Mouse (Mus musculus): ENCODE data around the gene Fbf1. TPM values are rescaled to one million over a fixed set of nuclear protein-coding genes. Genes with fewer than 3 reads are reported as not detected.

Fbf1 gene
- polyA plus RNA-seq (2015; fragmentation: Nextera tagmentation; extraction: Ambion mirVana), result 69.2 and 78.4 TPM in 2 replicates

- ATAC-seq (replicated peaks), result peak; percentile 97
- Histone ChIP-seq H3K9ac (peak within 1 kb of the TSS; percentile 80), H3K4me2 (peak within 1 kb of the TSS; percentile 74), H3K4me3 (peak within 1 kb of the TSS; percentile 85), H3K9me3 (no peaks in the 10 kb centered on the region), H3K27ac (peak within 1 kb of the TSS; percentile 95), H3K27me3 (replicated peaks) (no peaks in the 10 kb centered on the region), H3K36me3 (replicated peaks) (peaks cover 14% of the 10 kb centered on the region; the same call in 1 of the 2 replicates), H3K4me1 (peaks cover 23% of the 10 kb centered on the region)
- under 1% methylated on average over 40 of the region's 40 CpGs for WGBS
Observed at GRCm38 (mm10) chr11:116167884-116168439, at the start of gene Fbf1. Gene Fbf1 (minus strand): TSS chr11:116168166.

- H3K4me1 ChIP-seq, result peaks cover 14% of the 10 kb centered on the region
- no peak overlapping the region for H3K9ac ChIP-seq
- H3K27me3 ChIP-seq (replicated peaks), result peaks cover 12% of the 10 kb centered on the region
- no peaks in the 10 kb centered on the region for H3K9me3 ChIP-seq
- no peak overlapping the region for H3K4me3 ChIP-seq
- no peak overlapping the region for H3K4me2 ChIP-seq
- H3K36me3 ChIP-seq (replicated peaks), result no peaks in the 10 kb centered on the region
- WGBS, result 84% methylated on average over 11 of the region's 11 CpGs
- no peak overlapping the region for H3K27ac ChIP-seq
- no peak for ATAC-seq (replicated peaks)
Observed at GRCm38 (mm10) chr11:116216549-116216948, 48.6 kb upstream of the Fbf1 start.

GRCm38 (mm10) chr11:116215991-116216390 lies 48.0 kb upstream of the Fbf1 start:
- no peaks in the 10 kb centered on the region for H3K9me3 ChIP-seq
- H3K4me1 ChIP-seq, result peaks cover 14% of the 10 kb centered on the region
- 96% methylated on average over 6 of the region's 6 CpGs for WGBS
- no peaks in the 10 kb centered on the region for H3K36me3 ChIP-seq (replicated peaks)
- H3K27ac ChIP-seq, result no peak overlapping the region
- no peak overlapping the region for H3K4me2 ChIP-seq
- no peak for ATAC-seq (replicated peaks)
- H3K27me3 ChIP-seq (replicated peaks), result peaks cover 6% of the 10 kb centered on the region
- H3K9ac ChIP-seq, result no peak overlapping the region
- no peak overlapping the region for H3K4me3 ChIP-seq

- Histone ChIP-seq H3K4me2 (no peak overlapping the region), H3K9ac (no peak overlapping the region), H3K36me3 (replicated peaks) (no peaks in the 10 kb centered on the region), H3K9me3 (no peaks in the 10 kb centered on the region), H3K4me3 (no peak overlapping the region), H3K4me1 (peaks cover 14% of the 10 kb centered on the region), H3K27ac (no peak overlapping the region), H3K27me3 (replicated peaks) (no peaks in the 10 kb centered on the region; the same call in 1 of the 2 replicates)
- no peak for ATAC-seq (replicated peaks)
- 82% methylated on average over 7 of the region's 7 CpGs for WGBS
Observed at GRCm38 (mm10) chr11:116215181-116215580, 47.2 kb upstream of the Fbf1 start.

- ATAC-seq (replicated peaks), result no peak
- no peaks in the 10 kb centered on the region for H3K27me3 ChIP-seq (replicated peaks)
Observed at GRCm38 (mm10) chr11:116213877-116214510, 46.0 kb upstream of the Fbf1 start.

GRCm38 (mm10) chr11:116212847-116213246 lies 44.9 kb upstream of the Fbf1 start:
- 91% methylated on average over 6 of the region's 6 CpGs for WGBS
- Histone ChIP-seq H3K4me3 (no peak overlapping the region), H3K4me2 (no peak overlapping the region), H3K9me3 (no peaks in the 10 kb centered on the region), H3K4me1 (no peaks in the 10 kb centered on the region), H3K9ac (no peak overlapping the region), H3K27ac (no peak overlapping the region), H3K36me3 (replicated peaks) (no peaks in the 10 kb centered on the region), H3K27me3 (replicated peaks) (no peaks in the 10 kb centered on the region)
- no peak for ATAC-seq (replicated peaks)

More at GRCm38 (mm10) chr11:116213877-116214510, 46.0 kb upstream of the Fbf1 start:
- H3K4me3 ChIP-seq, result no peak overlapping the region
- H3K4me1 ChIP-seq, result peaks cover 8% of the 10 kb centered on the region; the same call in 1 of the 2 replicates
- WGBS, result 91% methylated on average over 13 of the region's 13 CpGs
- H3K36me3 ChIP-seq (replicated peaks), result no peaks in the 10 kb centered on the region
- H3K4me2 ChIP-seq, result no peak overlapping the region
- H3K9me3 ChIP-seq, result no peaks in the 10 kb centered on the region
- H3K27ac ChIP-seq, result no peak overlapping the region
- H3K9ac ChIP-seq, result no peak overlapping the region

GRCm38 (mm10) chr11:116210696-116211095 lies 42.7 kb upstream of the Fbf1 start:
- H3K27ac ChIP-seq, result no peak overlapping the region
- no peak for ATAC-seq (replicated peaks)
- H3K9ac ChIP-seq, result no peak overlapping the region
- H3K4me1 ChIP-seq, result no peaks in the 10 kb centered on the region
- H3K27me3 ChIP-seq (replicated peaks), result no peaks in the 10 kb centered on the region
- 79% methylated on average over 5 of the region's 5 CpGs for WGBS
- no peaks in the 10 kb centered on the region; the same call in 1 of the 2 replicates for H3K36me3 ChIP-seq (replicated peaks)
- H3K4me3 ChIP-seq, result no peak overlapping the region
- H3K4me2 ChIP-seq, result no peak overlapping the region
- H3K9me3 ChIP-seq, result no peaks in the 10 kb centered on the region

GRCm38 (mm10) chr11:116209257-116209656 lies 41.3 kb upstream of the Fbf1 start:
- H3K36me3 ChIP-seq (replicated peaks), result no peaks in the 10 kb centered on the region; the same call in 1 of the 2 replicates
- no peaks in the 10 kb centered on the region for H3K27me3 ChIP-seq (replicated peaks)
- no peak overlapping the region for H3K9ac ChIP-seq
- H3K27ac ChIP-seq, result no peak overlapping the region
- no peak overlapping the region for H3K4me3 ChIP-seq
- H3K4me1 ChIP-seq, result no peaks in the 10 kb centered on the region
- no peak for ATAC-seq (replicated peaks)
- 82% methylated on average over 8 of the region's 8 CpGs for WGBS
- H3K4me2 ChIP-seq, result no peak overlapping the region
- no peaks in the 10 kb centered on the region for H3K9me3 ChIP-seq

- Histone ChIP-seq H3K9me3 (no peaks in the 10 kb centered on the region), H3K27ac (no peak overlapping the region), H3K4me2 (no peak overlapping the region), H3K27me3 (replicated peaks) (no peaks in the 10 kb centered on the region), H3K36me3 (replicated peaks) (no peaks in the 10 kb centered on the region; the same call in 1 of the 2 replicates), H3K9ac (no peak overlapping the region), H3K4me1 (no peaks in the 10 kb centered on the region), H3K4me3 (no peak overlapping the region)
- 85% methylated on average over 3 of the region's 3 CpGs for WGBS
- no peak for ATAC-seq (replicated peaks)
Observed at GRCm38 (mm10) chr11:116208660-116209059, 40.7 kb upstream of the Fbf1 start.

- Histone ChIP-seq H3K27ac (no peak overlapping the region), H3K9me3 (no peaks in the 10 kb centered on the region), H3K9ac (no peak overlapping the region), H3K36me3 (replicated peaks) (no peaks in the 10 kb centered on the region; the same call in 1 of the 2 replicates), H3K27me3 (replicated peaks) (no peaks in the 10 kb centered on the region), H3K4me1 (no peaks in the 10 kb centered on the region), H3K4me2 (no peak overlapping the region), H3K4me3 (no peak overlapping the region)
- no peak for ATAC-seq (replicated peaks)
- WGBS, result 82% methylated on average over 4 of the region's 4 CpGs
Observed at GRCm38 (mm10) chr11:116206678-116207077, 38.7 kb upstream of the Fbf1 start.

GRCm38 (mm10) chr11:116203150-116203549 lies 35.2 kb upstream of the Fbf1 start:
- Histone ChIP-seq H3K27ac (no peak overlapping the region), H3K4me1 (peaks cover 4% of the 10 kb centered on the region), H3K36me3 (replicated peaks) (no peaks in the 10 kb centered on the region; the same call in 1 of the 2 replicates), H3K9me3 (no peaks in the 10 kb centered on the region), H3K27me3 (replicated peaks) (no peaks in the 10 kb centered on the region), H3K4me2 (no peak overlapping the region), H3K9ac (no peak overlapping the region), H3K4me3 (no peak overlapping the region)
- ATAC-seq (replicated peaks), result no peak
- 96% methylated on average over 3 of the region's 3 CpGs for WGBS

- H3K4me2 ChIP-seq, result no peak overlapping the region
- H3K4me1 ChIP-seq, result peaks cover 19% of the 10 kb centered on the region
- H3K27me3 ChIP-seq (replicated peaks), result no peaks in the 10 kb centered on the region
- no peak overlapping the region for H3K9ac ChIP-seq
- no peak overlapping the region for H3K4me3 ChIP-seq
- H3K27ac ChIP-seq, result no peak overlapping the region
- peaks cover 2% of the 10 kb centered on the region; the same call in 1 of the 2 replicates for H3K36me3 ChIP-seq (replicated peaks)
- no peak for ATAC-seq (replicated peaks)
- H3K9me3 ChIP-seq, result no peaks in the 10 kb centered on the region
- WGBS, result 88% methylated on average over 2 of the region's 2 CpGs
Observed at GRCm38 (mm10) chr11:116201151-116201550, 33.2 kb upstream of the Fbf1 start.

All from midbrain, embryonic 15.5 days (tissue).